Mouse (Mus musculus) neural tube, embryonic 15.5 days (tissue): ENCODE data around the gene Ltbp3. TPM values are rescaled to one million over a fixed set of nuclear protein-coding genes. Genes with fewer than 3 reads are reported as not detected.
A peak's percentile ranks its signal among the peaks of the same experiment; 100 is the strongest.

Source experiments
- ATAC-seq: fragments of 200-750 bp; cut with Nextera tagmentation; 2 replicates; pipeline ENCODE4 v1.8.0; 2017; ENCODE audit warnings: mild to moderate bottlenecking, moderate TSS enrichment, moderate library complexity; ENCODE audit not compliant: low FRiP score
- H3K27ac ChIP-seq: fragments of 300-500 bp; sonication (generic); replicated peaks from 2 replicates; pipeline ENCODE4 v1.5.1; 2015; ENCODE audit warnings: mild to moderate bottlenecking, inconsistent platforms
- H3K27me3 ChIP-seq: fragments of 300-500 bp; sonication (generic); replicated peaks from 2 replicates; pipeline ENCODE4 v1.6.1; 2015; ENCODE audit warnings: inconsistent platforms
- H3K36me3 ChIP-seq: fragments of 300-500 bp; sonication (generic); 2 replicates; pipeline ENCODE4 v1.6.1; 2015; ENCODE audit warnings: inconsistent platforms
- H3K4me1 ChIP-seq: fragments of 300-500 bp; sonication (generic); 2 replicates; pipeline ENCODE4 v1.6.1; 2015; ENCODE audit warnings: inconsistent platforms
- H3K4me2 ChIP-seq: fragments of 300-500 bp; sonication (generic); 2 replicates; pipeline ENCODE4 v1.6.1; 2015; ENCODE audit warnings: inconsistent platforms, mild to moderate bottlenecking, moderate library complexity
- H3K4me3 ChIP-seq: fragments of 300-500 bp; sonication (generic); replicated peaks from 2 replicates; pipeline ENCODE4 v1.5.1; 2015; ENCODE audit warnings: mild to moderate bottlenecking, inconsistent platforms
- H3K9ac ChIP-seq: fragments of 300-500 bp; sonication (generic); replicated peaks from 2 replicates; pipeline ENCODE4 v1.6.1; 2015; ENCODE audit warnings: mild to moderate bottlenecking, inconsistent platforms
- H3K9me3 ChIP-seq: fragments of 300-500 bp; sonication (generic); replicated peaks from 2 replicates; pipeline ENCODE4 v1.6.1; 2016; ENCODE audit warnings: inconsistent platforms
- WGBS: fragments of 180-500 bp; shearing (Covaris S2); methylation state at CpG from one replicate; pipeline ENCODE4 v1.1.7; 2015; ENCODE audit warnings: mixed read lengths; 5-methylcytosine and 5-hydroxymethylcytosine counted together
- polyA plus RNA-seq: library from polyadenylated mRNA; unstranded; fragments of >200 nt; fragmentation: Nextera tagmentation; extraction: Ambion mirVana; gene quantifications from 2 replicates; pipeline ENCODE4 v1.2.1, GENCODE M21; 2015

The Ltbp3 gene
- 15.6 and 19.1 TPM in 2 replicates for polyA plus RNA-seq

DNA sequence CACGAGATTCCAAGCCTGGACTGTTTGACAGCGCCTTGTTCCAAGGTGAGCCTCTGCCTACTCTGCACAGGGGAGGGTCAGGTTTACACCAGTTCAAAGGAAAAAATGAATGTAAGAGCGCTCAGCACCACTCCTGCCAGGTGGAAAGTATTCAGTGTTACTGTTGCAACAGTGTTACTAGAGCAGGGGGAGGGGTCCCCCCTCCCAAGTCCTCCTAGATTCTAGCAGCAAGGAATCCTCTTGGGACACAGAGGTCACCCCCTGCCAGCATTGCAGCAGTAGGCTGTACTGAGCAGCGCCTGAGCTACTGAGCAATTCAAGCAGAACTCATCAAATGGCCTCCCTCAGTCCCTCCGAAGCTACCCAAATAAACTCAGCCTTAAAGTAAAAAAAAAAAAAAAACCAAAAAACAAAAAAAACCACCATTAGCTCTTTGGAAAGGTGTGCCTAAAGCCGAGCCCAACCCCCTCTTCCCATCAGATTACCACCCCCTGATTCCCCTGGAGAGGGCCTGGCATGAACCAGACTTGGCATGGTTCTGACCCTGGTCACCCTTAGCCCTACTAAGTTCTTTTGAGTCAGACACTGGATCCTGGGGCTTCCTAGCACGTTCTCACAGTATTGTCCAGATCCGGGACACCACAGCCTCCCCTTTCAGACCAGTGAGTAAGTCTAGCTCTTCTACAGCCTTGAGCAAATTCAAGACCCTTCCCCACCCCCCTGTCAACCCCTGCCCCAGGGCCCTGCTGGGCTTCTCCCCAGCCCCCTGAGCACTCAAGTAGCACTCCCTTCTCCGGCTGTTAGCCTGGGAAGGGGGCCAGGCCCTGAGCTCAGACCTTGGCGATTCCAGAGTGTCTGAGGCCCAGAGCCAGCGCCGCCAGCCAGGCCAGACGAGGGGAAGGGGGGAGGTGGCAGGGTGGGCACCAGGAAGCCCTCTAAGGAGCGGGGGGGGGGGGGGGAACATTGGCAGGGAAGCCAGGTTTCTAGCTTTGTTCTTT is at the start of gene Ltbp3:
Gene Ltbp3 (plus strand): TSS at position 585 of the 998 bp plus-strand sequence.
- peak within 1 kb of the TSS; percentile 98 for H3K4me2 ChIP-seq
- peak within 1 kb of the TSS; percentile 57 for H3K4me3 ChIP-seq
- WGBS, result 22% methylated on average over 13 of the region's 14 CpGs
- H3K9me3 ChIP-seq, result no peaks in the 10 kb centered on the region
- peak within 1 kb of the TSS; percentile 86 for H3K27ac ChIP-seq
- H3K9ac ChIP-seq, result peak within 1 kb of the TSS; percentile 70
- peak; percentile 70 for ATAC-seq
- no peaks in the 10 kb centered on the region for H3K36me3 ChIP-seq
- peaks cover 55% of the 10 kb centered on the region for H3K27me3 ChIP-seq
- H3K4me1 ChIP-seq, result peaks cover 51% of the 10 kb centered on the region

DNA sequence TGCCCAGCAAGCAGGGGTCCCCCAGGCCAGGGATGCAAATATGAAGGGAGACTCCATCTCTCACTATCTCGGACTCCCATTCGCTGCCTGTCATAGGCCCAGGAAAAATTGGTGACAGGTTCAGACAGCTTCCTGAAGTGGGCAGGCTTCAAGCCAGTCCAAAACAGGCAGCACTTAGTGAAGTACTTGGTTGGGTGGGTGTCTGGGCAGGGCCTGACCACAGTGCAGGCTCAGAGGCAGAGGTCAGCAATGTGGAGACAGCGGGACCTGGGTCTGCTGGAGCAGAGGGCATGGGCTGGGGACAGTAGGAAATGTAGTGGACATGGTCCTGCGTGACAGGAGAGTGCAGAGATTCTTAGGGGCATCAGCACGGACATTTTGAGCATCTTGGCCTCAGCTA is 49.1 kb upstream of the Ltbp3 start:
- H3K9me3 ChIP-seq, result no peaks in the 10 kb centered on the region
- H3K27me3 ChIP-seq, result no peaks in the 10 kb centered on the region
- peaks cover 22% of the 10 kb centered on the region for H3K36me3 ChIP-seq
- peak overlapping the region; percentile 77; the same call in 1 of the 2 replicates for H3K9ac ChIP-seq
- H3K4me1 ChIP-seq, result peaks cover 75% of the 10 kb centered on the region
- H3K4me3 ChIP-seq, result peak overlapping the region; percentile 86
- WGBS, result 89% methylated on average over 5 of the region's 5 CpGs
- peak overlapping the region; percentile 95 for H3K4me2 ChIP-seq
- peak overlapping the region; percentile 48 for H3K27ac ChIP-seq
- ATAC-seq, result no peak

DNA sequence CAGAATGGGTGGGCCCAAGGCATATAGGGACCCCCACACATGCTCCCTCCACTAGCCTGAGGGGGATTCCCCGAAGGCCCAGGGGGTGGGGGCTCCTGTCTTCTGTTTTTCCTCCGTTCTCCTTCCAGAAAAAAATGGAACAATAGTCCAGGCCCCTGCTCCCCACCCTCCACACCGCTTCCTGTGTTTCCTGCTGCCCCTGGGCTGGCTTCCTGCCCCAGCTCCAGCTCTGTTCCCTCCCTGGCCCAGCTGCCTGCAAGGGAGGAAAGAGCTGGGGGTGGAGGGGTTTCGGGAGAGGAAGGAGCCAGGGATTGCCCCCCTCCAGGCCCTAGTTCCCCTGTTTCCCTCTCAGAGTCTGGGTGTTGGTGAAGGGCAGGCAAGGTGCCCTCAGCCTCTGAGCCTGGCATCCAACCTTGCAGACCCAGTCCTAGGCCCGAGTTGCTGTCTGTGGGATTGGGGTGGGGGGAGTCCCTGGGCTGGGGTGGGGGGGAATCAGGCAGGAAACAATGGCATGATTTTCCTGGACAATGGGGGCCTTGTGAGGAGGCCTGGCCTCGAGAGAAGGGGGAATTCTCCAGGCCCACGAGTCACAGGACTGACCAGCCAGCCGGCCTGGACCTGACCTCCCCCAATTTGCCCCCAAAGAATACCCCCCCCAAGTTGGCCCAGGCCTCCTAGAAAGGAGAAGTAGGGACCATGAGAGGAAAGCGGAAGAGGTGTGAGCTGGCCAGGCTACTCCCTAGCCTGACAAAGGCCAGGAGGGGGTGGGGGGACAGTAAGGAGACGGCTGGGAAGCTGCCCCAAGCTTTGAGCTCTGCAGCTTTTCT is 48.4 kb upstream of the Ltbp3 start:
- H3K36me3 ChIP-seq, result peaks cover 29% of the 10 kb centered on the region
- 66% methylated on average over 10 of the region's 10 CpGs for whole genome bisulfite sequencing

DNA sequence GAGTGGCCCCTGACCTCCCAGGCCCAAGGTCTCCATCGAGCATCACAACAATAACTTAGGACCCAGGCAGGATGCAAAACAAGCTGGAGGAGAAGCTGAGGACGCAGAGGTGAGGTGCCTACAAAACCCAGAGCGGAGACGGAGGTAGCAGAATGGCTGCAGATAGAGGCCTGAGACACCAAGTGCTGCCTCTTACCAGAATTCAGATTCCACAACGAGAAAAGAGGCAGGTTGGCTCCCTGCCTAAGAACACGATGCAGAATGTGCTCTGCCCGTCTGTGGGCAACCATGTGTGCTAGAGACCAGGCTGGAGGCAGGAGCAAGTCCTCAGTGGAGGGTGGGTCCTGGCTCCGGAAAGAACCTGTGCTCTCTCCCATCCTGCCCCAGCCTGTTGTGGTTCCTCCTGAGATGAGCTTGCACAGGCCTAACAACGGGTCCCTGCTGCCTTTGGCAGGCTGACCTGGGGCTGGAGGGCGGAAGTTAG is 47.7 kb upstream of the Ltbp3 start:
- no peak for ATAC-seq
- Histone ChIP-seq H3K9me3 (no peaks in the 10 kb centered on the region), H3K4me1 (peaks cover 64% of the 10 kb centered on the region), H3K27me3 (no peaks in the 10 kb centered on the region), H3K36me3 (peaks cover 36% of the 10 kb centered on the region), H3K4me3 (no peak overlapping the region), H3K9ac (no peak overlapping the region; the same call in 1 of the 2 replicates), H3K27ac (peak overlapping the region; percentile 48; the same call in 1 of the 2 replicates), H3K4me2 (peak overlapping the region; percentile 95)
- WGBS, result 84% methylated on average over 10 of the region's 10 CpGs

More for the DNA sequence above, 48.4 kb upstream of the Ltbp3 start:
- Histone ChIP-seq H3K4me3 (peak overlapping the region; percentile 86; the same call in 1 of the 2 replicates), H3K9me3 (no peaks in the 10 kb centered on the region), H3K27me3 (no peaks in the 10 kb centered on the region), H3K4me2 (peak overlapping the region; percentile 95), H3K9ac (peak overlapping the region; percentile 77; the same call in 1 of the 2 replicates), H3K27ac (peak overlapping the region; percentile 48), H3K4me1 (peaks cover 71% of the 10 kb centered on the region)
- no peak for ATAC-seq

DNA sequence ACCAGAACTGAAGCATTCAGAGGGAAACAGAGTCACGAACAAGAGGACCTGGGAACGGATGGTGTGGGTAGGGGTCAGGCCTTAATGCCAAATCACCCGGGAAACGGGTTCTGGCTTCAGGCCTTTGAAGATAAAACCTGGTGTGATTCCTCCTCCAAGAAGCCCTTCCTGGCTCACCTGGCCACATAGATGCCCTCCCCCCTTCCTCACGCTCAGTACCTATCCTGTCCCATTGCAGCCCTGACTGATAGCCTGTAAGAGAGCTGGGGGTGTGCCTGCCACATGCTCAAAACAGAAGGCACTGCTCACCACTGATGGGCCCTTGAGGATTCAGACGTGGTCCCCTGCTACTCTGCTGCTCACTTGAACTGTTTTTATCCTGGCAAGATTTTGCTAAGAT is 46.9 kb upstream of the Ltbp3 start:
- no peak for ATAC-seq
- 89% methylated on average over 6 of the region's 6 CpGs for WGBS
- H3K4me3 ChIP-seq, result no peak overlapping the region
- no peaks in the 10 kb centered on the region for H3K9me3 ChIP-seq
- H3K27me3 ChIP-seq, result no peaks in the 10 kb centered on the region
- peak overlapping the region; percentile 95; the same call in 1 of the 2 replicates for H3K4me2 ChIP-seq
- peaks cover 63% of the 10 kb centered on the region for H3K4me1 ChIP-seq
- H3K36me3 ChIP-seq, result peaks cover 44% of the 10 kb centered on the region
- 0 out of 2 replicates have a peak overlapping the region, but pooled peaks have one; percentile 20 for H3K9ac ChIP-seq
- H3K27ac ChIP-seq, result no peak overlapping the region

DNA sequence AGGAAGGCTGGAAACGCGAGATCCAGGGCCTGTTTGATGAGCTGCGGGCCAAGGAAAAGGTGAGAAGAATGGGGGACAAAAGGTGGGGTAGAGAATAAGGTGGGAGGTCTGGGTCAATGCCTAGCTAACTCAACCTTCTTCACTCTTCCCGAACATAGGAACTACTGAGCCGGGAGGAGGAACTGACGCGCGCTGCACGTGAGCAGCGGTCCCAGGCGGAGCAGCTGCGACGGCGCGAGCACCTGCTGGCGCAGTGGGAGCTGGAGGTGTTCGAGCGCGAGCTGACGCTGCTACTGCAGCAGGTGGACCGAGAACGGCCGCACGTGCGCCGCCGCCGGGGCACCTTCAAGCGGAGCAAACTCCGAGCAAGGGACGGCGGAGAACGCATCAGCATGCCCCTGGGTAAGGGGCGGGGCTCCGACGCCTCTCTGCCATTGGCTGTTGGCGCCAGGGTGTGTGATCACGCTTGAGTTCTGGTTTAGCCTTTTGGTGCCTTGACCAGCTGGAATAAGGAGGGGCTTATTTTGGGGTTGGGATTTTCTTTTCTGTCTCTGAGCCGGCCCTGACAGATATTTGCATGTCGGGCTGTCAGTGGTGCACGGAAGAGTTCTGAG is 44.7 kb upstream of the Ltbp3 start:
- H3K4me1 ChIP-seq, result peaks cover 44% of the 10 kb centered on the region
- no peaks in the 10 kb centered on the region for H3K27me3 ChIP-seq
- no peak for ATAC-seq
- peak overlapping the region; percentile 29 for H3K4me3 ChIP-seq
- WGBS, result 16% methylated on average over 41 of the region's 41 CpGs
- no peak overlapping the region for H3K9ac ChIP-seq
- no peak overlapping the region for H3K27ac ChIP-seq
- H3K4me2 ChIP-seq, result peak overlapping the region; percentile 53
- H3K36me3 ChIP-seq, result peaks cover 66% of the 10 kb centered on the region
- no peaks in the 10 kb centered on the region for H3K9me3 ChIP-seq

- WGBS, result 82% methylated on average over 17 of the region's 17 CpGs
- Histone ChIP-seq H3K4me2 (no peak within 1 kb of the TSS), H3K27me3 (no peaks in the 10 kb centered on the region), H3K4me3 (no peak within 1 kb of the TSS), H3K4me1 (0 out of 2 replicates have a peak, but pooled peaks cover 5% of the 10 kb centered on the region), H3K9me3 (no peaks in the 10 kb centered on the region), H3K27ac (peak within 1 kb of the TSS; percentile 37), H3K36me3 (peaks cover 65% of the 10 kb centered on the region), H3K9ac (no peak within 1 kb of the TSS)
- ATAC-seq, result no peak
Observed at GRCm38 (mm10) chr19:5704163-5704800, 36.4 kb upstream of the Ltbp3 start, which contains the start of gene Kcnk7. TSS of gene Kcnk7 (plus strand) at chr19:5704367.

DNA sequence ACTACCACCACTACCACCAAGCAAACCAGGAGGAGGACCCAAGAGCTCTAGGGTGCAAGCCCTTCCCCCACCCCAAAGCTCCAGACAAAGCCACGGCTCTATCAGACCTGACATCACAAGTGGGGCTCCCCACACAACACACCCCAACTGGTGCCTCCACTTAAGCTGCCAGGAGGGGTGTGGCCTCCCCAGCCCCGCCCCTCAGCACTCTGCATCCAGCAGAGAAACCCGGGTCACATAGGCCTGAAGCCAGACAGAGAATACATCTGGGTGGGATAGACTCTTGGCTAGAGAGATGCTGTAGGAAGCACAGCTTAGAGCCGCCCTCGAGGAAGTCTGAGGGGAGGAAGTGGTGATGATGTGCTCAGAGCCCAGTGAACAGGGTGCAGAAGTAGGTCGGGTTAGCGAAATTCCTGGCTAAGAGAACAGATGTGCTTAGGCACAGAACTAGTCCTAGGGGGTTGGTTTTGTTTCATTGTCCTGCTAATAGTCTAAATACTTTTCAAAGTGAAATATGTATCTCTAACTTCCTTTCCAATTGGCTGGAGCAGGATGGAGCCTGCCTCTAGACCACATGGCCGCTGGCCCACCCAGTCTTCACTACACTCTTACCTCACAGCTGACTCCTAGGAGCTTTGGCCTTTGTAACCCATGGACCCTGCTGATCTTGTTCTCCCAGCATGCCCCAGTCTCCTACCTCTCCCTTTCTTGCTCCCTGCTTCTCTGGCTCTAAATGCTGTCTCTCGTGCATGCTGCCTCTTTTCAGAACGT is 35.7 kb upstream of the Ltbp3 start:
- no peak for ATAC-seq
- Histone ChIP-seq H3K27me3 (no peaks in the 10 kb centered on the region), H3K4me2 (no peak overlapping the region), H3K9me3 (no peaks in the 10 kb centered on the region), H3K9ac (no peak overlapping the region), H3K4me1 (0 out of 2 replicates have a peak, but pooled peaks cover 5% of the 10 kb centered on the region), H3K36me3 (peaks cover 63% of the 10 kb centered on the region), H3K4me3 (no peak overlapping the region), H3K27ac (peak overlapping the region; percentile 37)
- WGBS, result 51% methylated on average over 10 of the region's 10 CpGs

DNA sequence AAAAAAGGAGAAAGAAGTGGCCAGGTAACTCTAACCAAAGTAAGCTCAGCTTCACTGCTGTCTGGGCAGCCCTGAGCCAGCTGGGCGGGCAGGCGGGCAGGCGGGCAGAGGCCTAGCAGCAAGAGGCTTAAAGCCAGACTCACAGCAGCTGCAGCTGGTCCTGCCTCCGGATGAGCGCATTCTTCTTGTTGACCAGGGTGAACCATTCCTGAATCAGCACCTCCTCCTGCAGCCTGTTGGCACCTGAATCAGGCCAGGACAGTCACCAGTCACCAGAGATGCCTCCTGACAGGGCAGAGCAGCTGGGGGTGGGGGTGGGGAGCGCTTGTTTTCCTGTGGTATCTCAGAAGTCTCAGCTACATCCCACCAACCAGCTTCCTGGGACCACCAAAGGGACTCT is 30.6 kb upstream of the Ltbp3 start:
- no peak overlapping the region for H3K9ac ChIP-seq
- no peak for ATAC-seq
- H3K9me3 ChIP-seq, result no peaks in the 10 kb centered on the region
- no peak overlapping the region for H3K4me2 ChIP-seq
- no peak overlapping the region for H3K27ac ChIP-seq
- H3K27me3 ChIP-seq, result no peaks in the 10 kb centered on the region
- 92% methylated on average over 6 of the region's 6 CpGs for WGBS
- H3K4me1 ChIP-seq, result peaks cover 22% of the 10 kb centered on the region
- peaks cover 51% of the 10 kb centered on the region for H3K36me3 ChIP-seq
- no peak overlapping the region for H3K4me3 ChIP-seq

DNA sequence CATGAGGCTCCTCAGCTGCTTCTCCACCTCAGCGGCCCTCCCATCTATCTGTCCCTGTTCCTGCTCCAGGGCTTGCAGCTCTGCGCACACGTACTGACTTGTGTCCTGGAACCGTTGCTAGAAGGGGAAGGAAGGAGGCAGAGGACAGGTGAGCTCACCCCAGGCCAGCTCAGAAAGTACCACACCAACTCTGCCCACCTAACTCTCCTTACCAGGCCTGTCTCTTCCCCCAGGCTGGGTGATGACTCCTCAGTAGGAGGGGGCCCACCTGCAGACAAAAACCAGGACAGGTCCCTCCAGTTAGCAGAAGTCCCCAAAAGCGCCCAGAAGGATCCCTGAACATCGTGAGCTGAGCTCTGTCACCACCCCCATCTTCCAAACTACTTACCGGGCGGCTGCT is 30.1 kb upstream of the Ltbp3 start:
- Histone ChIP-seq H3K27me3 (no peaks in the 10 kb centered on the region), H3K4me2 (no peak overlapping the region), H3K4me1 (peaks cover 23% of the 10 kb centered on the region), H3K9me3 (no peaks in the 10 kb centered on the region), H3K36me3 (peaks cover 56% of the 10 kb centered on the region), H3K9ac (no peak overlapping the region), H3K4me3 (no peak overlapping the region), H3K27ac (no peak overlapping the region)
- ATAC-seq, result no peak
- 81% methylated on average over 8 of the region's 8 CpGs for WGBS
